Comparison of ENCODE assay signal across 13 mouse cellular contexts in the genomic region with DNA sequence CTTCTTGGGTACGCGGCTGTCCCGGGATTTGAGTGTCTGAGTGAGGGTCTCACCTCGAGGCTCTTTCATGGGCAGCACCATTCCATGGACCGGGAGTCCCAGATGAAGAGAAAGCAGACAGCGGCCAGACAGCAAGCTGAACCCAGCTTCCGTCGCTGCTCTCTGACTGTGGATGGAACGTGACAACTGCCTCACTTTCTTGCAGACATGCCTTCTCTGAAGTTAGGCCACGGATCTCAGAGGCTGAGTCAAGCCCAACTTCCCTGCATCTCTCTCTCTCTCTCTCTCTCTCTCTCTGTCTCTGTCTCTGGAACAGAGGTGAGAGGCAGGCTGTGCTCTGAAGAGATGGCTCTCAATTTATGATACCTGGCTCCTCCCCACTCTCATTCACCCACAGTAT. TPM values are rescaled to one million over a fixed set of nuclear protein-coding genes. Genes with fewer than 3 reads are reported as not detected.
DNase-seq lines count a peak whose midpoint lies in the region; ATAC-seq and TF ChIP-seq lines count a peak whose summit lies in the region.
"Had no signal": no experiment of that assay in that cellular context is flagged by ENCODE, and none has a peak within 500 bp of the region (broad histone marks: within the 10 kb centered on the region; RNA-seq: fewer than 3 reads in every experiment).

No protein-coding gene starts in this region.

- no peak for ATAC-seq in liver, postnatal 0 days

- no peaks in the 10 kb centered on the region for H3K36me3 ChIP-seq in liver, adult 2 months (ENCODE audit: control insufficient read depth, insufficient read depth, low read length)
- H3K36me3 ChIP-seq in E14TG2a.4 (ENCODE audit: insufficient read depth, low read length), result no peaks in the 10 kb centered on the region
- H3K36me3 ChIP-seq in liver, postnatal 0 days (replicated peaks; ENCODE audit: insufficient read depth, low read length), result no peaks in the 10 kb centered on the region
- no peaks in the 10 kb centered on the region for H3K36me3 ChIP-seq in limb, embryonic 10.5 days
- H3K36me3 ChIP-seq: heart, embryonic 10.5 days; limb, embryonic 15.5 days; neural tube, embryonic 13.5 days had no signal

- no peak overlapping the region for H3K4me3 ChIP-seq in liver, adult 2 months (ENCODE audit: insufficient read depth, low read depth, low read length)
- H3K4me3 ChIP-seq in E14TG2a.4 (replicated peaks; ENCODE audit: low read length), result peak overlapping the region; percentile 32; the same call in 1 of the 2 replicates
- no peak overlapping the region for H3K4me3 ChIP-seq in liver, postnatal 0 days (ENCODE audit: low read depth, low read length)
- H3K4me3 ChIP-seq in limb, embryonic 10.5 days, result no peak overlapping the region
- H3K4me3 ChIP-seq: heart, embryonic 10.5 days; limb, embryonic 15.5 days; neural tube, embryonic 13.5 days had no signal

- no peaks in the 10 kb centered on the region for H3K27me3 ChIP-seq in liver, adult 2 months (ENCODE audit: control insufficient read depth, insufficient read depth, low read length)
- no peaks in the 10 kb centered on the region for H3K27me3 ChIP-seq in E14TG2a.4 (ENCODE audit: insufficient read depth, low read length)
- H3K27me3 ChIP-seq in liver, postnatal 0 days (ENCODE audit: insufficient read depth, low read length), result no peaks in the 10 kb centered on the region
- H3K27me3 ChIP-seq in limb, embryonic 10.5 days (ENCODE audit: low read depth, poor library complexity, severe bottlenecking), result no peaks in the 10 kb centered on the region
- H3K27me3 ChIP-seq: limb, embryonic 15.5 days; neural tube, embryonic 13.5 days had no signal

- no peak for DNase-seq in liver, adult 2 months (ENCODE audit: extremely low read depth, low read depth, low spot score)
- DNase-seq in liver (no peak), R1 (ENCODE audit: low read depth, low spot score) (peak; percentile 62)
- DNase-seq in liver, postnatal 0 days, result no peak
- DNase-seq in limb, embryonic 10.5 days (ENCODE audit: low spot score), result no peak
- DNase-seq in spleen, postnatal 14 days (ENCODE audit: low spot score in 2 of 2), result no peak
- DNase-seq: kidney, postnatal 14 days; layer of hippocampus, postnatal 36 days; right cerebral cortex, postnatal 25 days had no signal

- H3K79me2 ChIP-seq in liver, adult 2 months (ENCODE audit: control insufficient read depth, insufficient read depth, low read length), result peaks cover 8% of the 10 kb centered on the region; the same call in 1 of the 2 replicates

- peak overlapping the region; percentile 35; the same call in 1 of the 2 replicates for H3K4me2 ChIP-seq in liver, postnatal 0 days (ENCODE audit: low read depth, low read length)
- H3K4me2 ChIP-seq: limb, embryonic 15.5 days; neural tube, embryonic 13.5 days had no signal

- no peaks in the 10 kb centered on the region for H3K9me3 ChIP-seq in E14TG2a.4 (ENCODE audit: low read length)
- no peaks in the 10 kb centered on the region for H3K9me3 ChIP-seq in liver, postnatal 0 days (ENCODE audit: low read length)
- no peaks in the 10 kb centered on the region for H3K9me3 ChIP-seq in limb, embryonic 10.5 days (replicated peaks)
- H3K9me3 ChIP-seq: heart, embryonic 10.5 days; limb, embryonic 15.5 days; neural tube, embryonic 13.5 days had no signal

- no peak for TF ChIP-seq EP300 in liver, postnatal 0 days (IDR thresholded peaks at IDR 0.05; ENCODE audit: low read depth)

- TF ChIP-seq CTCF in liver, adult 2 months (IDR thresholded peaks at IDR 0.05; ENCODE audit: low read depth, low read length), result no peak
- no peak for TF ChIP-seq CTCF in E14TG2a.4 (conservative IDR thresholded peaks at IDR 0.05; ENCODE audit: low read length)
- TF ChIP-seq CTCF in liver, postnatal 0 days (IDR thresholded peaks at IDR 0.05; ENCODE audit: low read depth), result no peak

- WGBS in liver, adult 2 months, result 41% methylated on average over 10 of the region's 10 CpGs
- WGBS in liver, postnatal 0 days (ENCODE audit: insufficient replicate concordance), result 42% methylated on average over 10 of the region's 10 CpGs
- WGBS in limb, embryonic 10.5 days, result 48% methylated on average over 10 of the region's 10 CpGs

- no peak overlapping the region for H3K27ac ChIP-seq in liver, adult 2 months (replicated peaks; ENCODE audit: insufficient read depth, low read depth, low read length)
- no peak overlapping the region for H3K27ac ChIP-seq in liver, postnatal 0 days (ENCODE audit: low read depth)
- H3K27ac ChIP-seq in limb, embryonic 10.5 days, result no peak overlapping the region
- H3K27ac ChIP-seq: heart, embryonic 10.5 days; limb, embryonic 15.5 days; neural tube, embryonic 13.5 days had no signal

- peak overlapping the region; percentile 19; the same call in 1 of the 2 replicates for H3K9ac ChIP-seq in liver, adult 2 months (ENCODE audit: low read depth, low read length)
- H3K9ac ChIP-seq in liver, postnatal 0 days (replicated peaks), result no peak overlapping the region
- H3K9ac ChIP-seq: limb, embryonic 15.5 days; neural tube, embryonic 13.5 days had no signal

- no peak for TF ChIP-seq POLR2A in liver, adult 2 months (IDR thresholded peaks at IDR 0.05; ENCODE audit: extremely low read depth, insufficient read depth, low read length)

- H3K4me1 ChIP-seq in liver, adult 2 months (ENCODE audit: control insufficient read depth, insufficient read depth, low read length), result peaks cover 2% of the 10 kb centered on the region; the same call in 1 of the 2 replicates
- H3K4me1 ChIP-seq in E14TG2a.4 (replicated peaks; ENCODE audit: low read depth, low read length), result peaks cover 37% of the 10 kb centered on the region
- H3K4me1 ChIP-seq in liver, postnatal 0 days (ENCODE audit: insufficient read depth), result peaks cover 13% of the 10 kb centered on the region
- peaks cover 6% of the 10 kb centered on the region for H3K4me1 ChIP-seq in limb, embryonic 10.5 days

RNA-seq across cellular contexts. Expression of a gene that starts 3.5 kb away (rescaled TPM):
- total RNA-seq in liver, adult 2 months (2014; rRNA removed), result 8.5 and 9.7 TPM in 2 replicates
- 17.0 and 20.9 TPM in 2 replicates for polyA plus RNA-seq in liver, adult 2 months (2012; rRNA removed)
- 22.6 and 28.3 TPM in 2 replicates for polyA plus RNA-seq in liver, postnatal 0 days (2015; fragmentation: Nextera tagmentation; extraction: Ambion mirVana)
- 61.4 and 62.5 TPM in 2 replicates for polyA plus RNA-seq in limb, embryonic 10.5 days (2016; fragmentation: Nextera tagmentation; extraction: Ambion mirVana)

RNA-seq across cellular contexts. Expression of a gene that starts 40.9 kb away (rescaled TPM):
- total RNA-seq in liver, adult 2 months (2014; rRNA removed), result 284 and 345 TPM in 2 replicates
- 211 and 254 TPM in 2 replicates for polyA plus RNA-seq in liver, adult 2 months (2012; rRNA removed)
- polyA plus RNA-seq in liver, postnatal 0 days (2015; fragmentation: Nextera tagmentation; extraction: Ambion mirVana), result 302 and 303 TPM in 2 replicates
- polyA plus RNA-seq in limb, embryonic 10.5 days (2016; fragmentation: Nextera tagmentation; extraction: Ambion mirVana), result 166 and 179 TPM in 2 replicates

RNA-seq across cellular contexts. Expression of a gene that starts 56.1 kb away (rescaled TPM):
- total RNA-seq in liver, adult 2 months (2014; rRNA removed), result 3.7 and 8.2 TPM in 2 replicates
- polyA plus RNA-seq in liver, adult 2 months (2012; rRNA removed), result 1.8 and 5.3 TPM in 2 replicates
- polyA plus RNA-seq in liver, postnatal 0 days (2015; fragmentation: Nextera tagmentation; extraction: Ambion mirVana), result 25.6 and 28.4 TPM in 2 replicates
- polyA plus RNA-seq in limb, embryonic 10.5 days (2016; fragmentation: Nextera tagmentation; extraction: Ambion mirVana), result 0.54 TPM in 1 of 2 replicates, not detected in the other
- total RNA-seq: layer of hippocampus, postnatal 36 days had no signal
